Mouse (Mus musculus): ENCODE measurements around the gene Gm20388.

GRCm38 (mm10) chr8:121152394-121152793 lies 1241.8 kb downstream of the Gm20388 start:
- TF ChIP-seq CHD2 (IDR thresholded peaks at IDR 0.05; ENCODE audit: low read depth, low read length) (no peak), ZNF384 (IDR thresholded peaks at IDR 0.05; ENCODE audit: low read depth, low read length) (no peak)
